Mouse (Mus musculus): ENCODE measurements at regions not wholly inside any gene's neighbourhood (a gene's known extent, or its start where the extent isn't known, plus 50 kb on each side); places are given as distances from the start of the nearest gene placed in this dataset.

GRCm38 (mm10) chr7:135818298-135818697 is 102.1 kb upstream of the Mki67 start:
- DNase-seq (ENCODE audit: low spot score): no peak

- no peak for DNase-seq (ENCODE audit: low spot score)
Measured at GRCm38 (mm10) chr7:135823884-135824750, 108.0 kb upstream of the Mki67 start.

GRCm38 (mm10) chr7:135829246-135829645 is 113.1 kb upstream of the Mki67 start:
- no peak for DNase-seq (ENCODE audit: low spot score)

GRCm38 (mm10) chr7:135833425-135833824 is 117.3 kb upstream of the Mki67 start:
- no peak for DNase-seq (ENCODE audit: low spot score)

- DNase-seq (ENCODE audit: low spot score): no peak
Measured at GRCm38 (mm10) chr7:135836808-135837733, 120.9 kb upstream of the Mki67 start.

GRCm38 (mm10) chr7:135844018-135844417 is 127.9 kb upstream of the Mki67 start:
- no peak for DNase-seq (ENCODE audit: low spot score)

GRCm38 (mm10) chr7:135847304-135847703 is 131.1 kb upstream of the Mki67 start:
- DNase-seq (ENCODE audit: low spot score): no peak

- no peak for DNase-seq (ENCODE audit: low spot score)
Measured at GRCm38 (mm10) chr7:135848170-135848569, 132.0 kb upstream of the Mki67 start.

- DNase-seq (ENCODE audit: low spot score): no peak
Measured at GRCm38 (mm10) chr7:135848833-135849232, 132.7 kb upstream of the Mki67 start.

- DNase-seq (ENCODE audit: low spot score): no peak
Measured at GRCm38 (mm10) chr7:135853127-135853813, 137.1 kb upstream of the Mki67 start.

GRCm38 (mm10) chr7:135853814-135854324 is 137.7 kb upstream of the Mki67 start:
- no peak for DNase-seq (ENCODE audit: low spot score)

- DNase-seq (ENCODE audit: low spot score): no peak
Measured at GRCm38 (mm10) chr7:135860288-135860687, 144.1 kb upstream of the Mki67 start.

- no peak for DNase-seq (ENCODE audit: low spot score)
Measured at GRCm38 (mm10) chr7:135860741-135861408, 144.7 kb upstream of the Mki67 start.

GRCm38 (mm10) chr7:135861409-135861805 is 145.2 kb upstream of the Mki67 start:
- no peak for DNase-seq (ENCODE audit: low spot score)

GRCm38 (mm10) chr7:135863581-135864426 is 147.6 kb upstream of the Mki67 start:
- no peak for DNase-seq (ENCODE audit: low spot score)

GRCm38 (mm10) chr7:135870981-135871380 is 154.8 kb upstream of the Mki67 start:
- no peak for DNase-seq (ENCODE audit: low spot score)

GRCm38 (mm10) chr7:135877091-135877874 is 161.1 kb upstream of the Mki67 start:
- DNase-seq (ENCODE audit: low spot score): no peak

- DNase-seq (ENCODE audit: low spot score): no peak
Measured at GRCm38 (mm10) chr7:135878750-135879149, 162.6 kb upstream of the Mki67 start.

GRCm38 (mm10) chr7:135880446-135880845 is 164.3 kb upstream of the Mki67 start:
- no peak for DNase-seq (ENCODE audit: low spot score)

GRCm38 (mm10) chr7:135882306-135882705 is 166.1 kb upstream of the Mki67 start:
- no peak for DNase-seq (ENCODE audit: low spot score)
